Mouse (Mus musculus) CD4-positive helper T cell, adult 2 months (primary cell): ENCODE data around the gene Bub1.

Experiments
- DNase-seq: peaks from one replicate; pipeline ENCODE4 v3.0.0-alpha.2; 2012; ENCODE audit warnings: low read depth, missing footprints, low spot score

Bub1 gene

DNA sequence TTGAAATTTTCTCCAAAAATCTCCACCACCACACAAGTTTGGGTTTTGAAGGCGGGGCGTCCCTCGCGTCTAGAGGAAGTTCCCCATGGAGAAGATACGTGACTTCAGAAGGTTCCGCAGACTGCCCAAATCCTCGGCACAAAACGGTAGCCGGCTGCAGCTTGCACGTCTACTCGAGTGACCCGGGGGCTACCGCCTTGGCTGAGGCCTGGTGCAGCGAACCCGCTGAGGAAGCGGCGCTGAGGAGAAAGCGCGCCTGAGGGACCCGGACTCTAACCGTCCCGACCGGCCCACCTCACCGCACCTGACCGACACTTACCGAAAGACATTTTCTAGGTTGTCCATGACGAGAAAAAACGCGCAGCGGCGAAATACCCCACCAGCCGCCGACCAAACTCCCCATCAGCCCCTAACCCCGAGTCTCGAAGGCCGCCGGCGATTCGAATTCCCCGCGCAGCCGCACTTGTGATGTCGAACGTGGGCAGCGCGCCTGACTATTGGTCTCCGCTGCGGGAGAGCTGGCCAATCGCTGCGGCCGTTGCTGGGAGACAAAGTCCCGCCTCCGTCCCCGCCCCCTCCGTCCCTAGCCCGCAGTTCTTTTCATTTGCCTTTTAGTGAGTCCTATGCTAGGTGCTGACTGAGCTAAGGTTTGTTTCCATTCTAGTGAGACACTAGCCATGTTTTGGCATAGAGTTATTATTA, at the start of gene Bub1:
Gene Bub1 (minus strand): TSS at position 465 of the 702 bp plus-strand sequence.
- peak; percentile 95 for DNase-seq

- DNase-seq: peak; percentile 24
Measured at GRCm38 (mm10) chr2:127881063-127881462, 49.4 kb upstream of the Bub1 start.

- no peak for DNase-seq
Measured at GRCm38 (mm10) chr2:127864381-127864780, 32.7 kb upstream of the Bub1 start.

DNA sequence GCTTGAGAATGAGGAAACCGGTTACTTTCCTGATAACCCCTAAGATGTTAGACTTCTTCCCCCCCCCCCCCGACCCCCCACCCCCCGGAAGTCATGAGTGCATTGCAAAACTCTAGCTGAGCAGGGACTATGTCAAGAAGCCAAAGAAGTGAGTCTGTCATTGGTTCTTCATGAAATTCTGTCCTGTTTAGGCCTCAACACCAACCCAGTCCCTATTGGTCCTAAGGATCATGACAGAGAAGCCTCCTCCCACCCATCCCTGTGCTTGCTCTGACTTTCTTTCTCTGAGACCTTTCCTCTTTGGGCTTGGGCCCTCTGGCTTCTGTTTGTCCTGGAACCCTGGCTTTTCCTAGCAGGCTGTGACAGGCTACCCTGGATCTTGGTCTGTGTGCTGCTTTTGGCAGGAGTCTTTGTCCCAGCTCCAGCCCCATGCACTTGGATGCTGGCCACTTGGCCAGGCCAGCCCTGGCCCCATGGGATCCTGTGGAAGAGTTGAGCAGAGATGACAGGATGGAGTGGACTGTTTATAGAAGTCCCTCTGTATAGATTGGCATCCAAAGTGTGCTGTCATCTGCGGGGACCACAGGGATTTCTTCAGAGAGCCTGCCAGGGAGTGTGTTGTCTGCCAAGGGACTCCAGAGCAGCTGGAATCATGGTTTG, 22.8 kb upstream of the Bub1 start:
- DNase-seq: no peak

DNA sequence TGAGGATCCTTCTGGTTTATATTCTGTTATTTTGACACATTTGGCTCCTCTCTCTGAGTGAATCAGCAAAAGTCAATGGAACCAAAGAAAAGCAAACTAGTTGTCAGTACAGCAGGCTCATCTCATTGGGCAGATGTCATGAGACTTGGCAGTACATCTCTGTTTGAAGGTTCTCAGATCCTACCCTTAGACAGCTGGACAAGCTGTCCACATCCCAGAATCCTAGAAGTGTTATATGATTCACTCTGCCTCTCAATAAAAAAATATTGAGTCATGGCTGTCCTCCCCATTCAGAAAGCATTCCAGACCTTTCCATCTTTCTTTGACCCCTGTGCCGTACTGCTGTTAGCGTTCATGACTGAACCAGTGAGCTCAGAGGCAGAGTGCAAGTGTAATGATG, 18.7 kb upstream of the Bub1 start:
- DNase-seq: no peak

DNA sequence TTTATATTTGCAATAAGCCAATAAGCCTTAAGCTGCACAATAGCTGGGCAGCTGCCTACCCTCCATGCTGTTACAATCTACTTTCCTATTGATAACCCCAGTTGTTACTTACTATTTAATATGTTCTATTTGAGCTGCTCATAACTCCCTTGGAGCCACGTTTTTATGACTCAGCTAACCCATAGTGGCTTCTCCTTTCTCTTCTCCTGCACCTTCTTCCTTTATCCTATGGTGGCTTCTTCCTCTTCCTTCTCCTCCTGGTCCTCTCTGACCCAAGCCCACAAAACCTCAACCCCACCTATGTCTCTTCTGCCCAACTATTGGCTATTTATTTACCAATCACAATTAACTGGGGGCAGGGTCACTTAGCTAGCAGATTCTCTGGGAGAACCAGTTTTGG, 14.9 kb upstream of the Bub1 start:
- DNase-seq: no peak

DNA sequence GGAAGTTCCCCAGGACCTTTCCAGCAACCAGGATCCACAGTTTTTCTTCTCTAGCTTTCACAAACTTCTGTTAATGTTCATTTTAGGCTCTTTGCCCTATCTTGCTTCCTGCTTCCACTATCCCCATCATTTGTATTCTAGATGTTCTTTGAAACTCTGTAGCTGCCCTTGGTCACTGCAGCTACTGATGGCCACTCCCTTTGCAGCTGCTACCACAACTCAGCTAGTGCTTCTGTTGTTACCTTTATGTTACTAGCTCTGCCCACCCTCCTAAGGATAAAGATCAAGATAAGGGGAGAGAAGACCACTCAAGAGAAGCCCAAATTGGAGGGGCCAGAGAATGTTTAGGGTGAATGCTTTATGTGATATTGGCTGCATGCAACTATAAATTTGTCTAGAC, 14.3 kb upstream of the Bub1 start:
- DNase-seq: no peak

DNA sequence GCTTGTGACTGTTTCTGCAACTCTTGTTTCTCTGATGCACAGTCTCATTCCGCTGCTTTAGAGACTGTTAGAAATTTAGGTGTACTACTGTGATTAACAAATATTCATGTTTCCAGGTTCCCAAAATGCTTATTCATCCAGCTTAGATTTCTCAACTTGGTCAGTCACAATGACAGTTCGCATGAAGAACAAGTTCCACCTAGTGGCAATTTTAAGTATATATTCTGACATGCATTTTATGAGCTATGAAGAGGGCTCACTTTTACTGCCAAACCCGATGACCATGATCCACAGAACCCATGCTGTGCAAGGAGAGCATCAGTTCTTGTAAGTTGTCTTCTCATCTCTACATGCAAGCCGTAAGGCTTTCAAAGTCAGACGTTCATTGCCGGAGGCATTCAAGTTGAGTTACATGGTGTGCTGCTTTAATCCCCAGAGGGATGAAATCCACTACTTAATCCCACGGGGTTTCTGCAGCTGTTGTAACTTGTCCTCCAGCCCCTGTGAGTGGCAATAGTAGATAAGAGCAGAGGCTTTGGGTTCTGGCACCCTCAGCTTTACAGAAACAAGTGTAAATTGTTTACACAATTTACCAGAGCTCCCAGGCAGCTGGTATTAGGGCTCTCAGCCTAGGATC, 13.8 kb upstream of the Bub1 start:
- DNase-seq: peak; percentile 7

DNA sequence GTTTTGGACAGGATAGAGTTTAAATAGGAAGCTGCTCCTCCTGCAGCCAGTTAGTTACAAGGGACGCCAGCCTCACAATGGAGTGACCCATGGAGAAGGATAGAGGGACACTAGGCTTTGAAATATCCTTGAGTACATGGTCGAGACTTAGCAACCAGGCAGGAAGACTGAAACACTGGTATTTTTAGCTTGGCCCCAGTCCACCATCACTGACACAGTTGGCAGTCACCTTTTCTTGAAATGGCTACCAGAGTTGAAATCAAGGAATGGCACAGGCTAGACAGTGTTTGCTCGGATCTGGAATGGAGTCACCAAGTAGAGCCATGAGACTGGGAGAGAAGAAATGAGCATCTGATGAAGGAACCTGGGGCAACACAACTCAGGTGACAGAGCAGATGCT, 10.8 kb upstream of the Bub1 start:
- DNase-seq: no peak

GRCm38 (mm10) chr2:127841402-127841801, 9.7 kb upstream of the Bub1 start:
- no peak for DNase-seq

GRCm38 (mm10) chr2:127839425-127839824, 7.8 kb upstream of the Bub1 start:
- DNase-seq: no peak

GRCm38 (mm10) chr2:127838576-127838975, 6.9 kb upstream of the Bub1 start, which contains the start of gene Acoxl:
Acoxl (plus strand) TSS chr2:127838876.
- DNase-seq: no peak

- peak; percentile 57 for DNase-seq
Measured at GRCm38 (mm10) chr2:127832833-127833190, 1.1 kb upstream of the Bub1 start.

- DNase-seq: no peak
Measured at GRCm38 (mm10) chr2:127832103-127832832, 603 bp upstream of the Bub1 start.

GRCm38 (mm10) chr2:127791919-127792603, 39.6 kb downstream of the Bub1 start, which contains the start of gene Mtln:
Mtln (minus strand) TSS chr2:127792488.
- DNase-seq: peak; percentile 80

DNA sequence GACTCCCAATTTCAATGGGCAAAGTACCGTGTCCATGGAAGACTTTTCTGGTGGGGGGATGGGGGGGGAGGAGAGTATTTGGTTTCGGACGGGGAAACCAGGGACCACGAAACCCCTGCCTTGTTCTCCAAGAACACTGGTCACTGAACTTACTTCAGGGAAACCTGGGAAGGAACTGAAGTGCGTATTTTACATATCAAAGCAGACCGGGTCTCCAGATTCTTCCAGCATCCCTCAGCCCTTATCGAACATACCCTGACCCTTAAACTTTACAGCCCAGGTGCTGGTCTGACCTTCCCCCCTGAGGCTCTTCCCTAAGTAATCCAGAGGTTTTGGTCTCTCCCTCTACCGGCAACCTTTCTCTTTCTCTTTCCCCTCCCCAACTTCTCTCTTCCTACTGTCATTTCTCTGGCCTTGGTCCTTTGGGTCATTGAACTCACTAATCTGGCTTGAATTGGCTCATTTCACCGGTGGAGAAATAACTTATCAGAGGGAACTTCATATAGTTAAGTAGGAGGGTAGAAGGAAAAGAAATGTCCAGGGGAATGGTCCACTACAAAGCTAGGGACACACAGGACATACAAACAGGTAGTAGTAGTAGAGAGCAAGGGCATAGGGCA, 41.9 kb downstream of the Bub1 start:
- DNase-seq: no peak

GRCm38 (mm10) chr2:127789138-127789537, 42.5 kb downstream of the Bub1 start:
- DNase-seq: no peak

DNA sequence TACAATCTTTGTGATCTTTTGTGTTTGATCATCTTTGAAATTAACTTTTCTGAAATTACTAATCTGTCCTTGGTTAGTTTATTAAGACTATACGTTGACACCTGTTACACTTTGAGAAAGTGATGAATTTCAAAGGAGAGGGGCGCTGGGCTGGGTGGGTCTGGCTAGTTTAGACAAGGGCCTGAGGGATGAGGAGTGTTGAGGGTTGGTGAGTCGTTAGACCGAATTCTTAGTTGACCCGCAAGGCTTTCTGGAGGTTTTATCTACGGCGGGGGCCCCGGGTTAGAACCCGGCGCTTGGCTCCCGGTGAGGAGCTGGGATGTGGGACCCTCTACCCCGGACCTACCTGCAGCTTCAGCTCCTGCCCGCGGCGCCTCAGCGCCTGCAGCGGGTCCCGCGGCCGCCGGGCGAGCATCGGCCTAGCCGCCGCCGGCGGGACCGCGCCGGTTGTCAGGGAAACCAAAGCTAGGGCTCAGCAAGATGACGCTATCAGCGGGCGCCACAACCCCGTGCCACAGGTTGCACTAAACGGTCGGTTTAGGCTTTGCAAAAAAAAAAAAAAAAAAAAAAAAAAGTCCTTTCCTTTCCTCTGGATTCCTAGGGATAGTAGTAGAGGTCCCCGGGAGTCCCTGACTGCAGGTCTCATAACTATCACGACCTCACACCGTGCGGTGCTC, 43.1 kb downstream of the Bub1 start, which contains the start of gene Nphp1:
Gene Nphp1 (minus strand): TSS at position 458 of the 677 bp plus-strand sequence.
- peak; percentile 87 for DNase-seq

GRCm38 (mm10) chr2:127787226-127787625, 44.4 kb downstream of the Bub1 start:
- DNase-seq: no peak

DNA sequence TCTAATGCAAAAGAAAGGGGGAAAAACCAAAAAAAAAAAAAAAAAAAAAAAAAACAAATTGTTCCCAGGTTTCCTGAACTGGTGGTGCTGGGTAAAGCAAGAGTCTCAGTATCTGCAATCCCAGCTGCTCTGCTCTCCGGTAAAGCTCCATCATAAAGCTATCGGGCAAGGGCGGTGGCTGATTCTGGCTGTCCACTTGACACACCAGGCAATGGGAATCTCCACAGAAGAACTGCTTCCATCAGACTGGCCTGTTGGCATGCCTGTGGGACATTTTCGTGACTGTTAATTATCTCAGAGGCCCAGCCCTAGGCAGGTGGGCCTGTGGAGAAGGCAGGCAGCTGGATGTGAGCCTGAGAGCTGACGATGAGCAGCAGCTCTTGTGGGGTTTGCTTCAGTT, 53.2 kb downstream of the Bub1 start:
- DNase-seq: no peak
